Mouse (Mus musculus) embryo, embryonic 10 days (tissue): Measurements from ENCODE around the gene Ttll6.

Experiments
- DNase-seq: peaks from one replicate; pipeline ENCODE4 v3.0.0-alpha.2; 2015; ENCODE audit warnings: low spot score

The Ttll6 gene

GRCm38 (mm10) chr11:96168125-96168524, 34.5 kb downstream of the Ttll6 start:
- no peak for DNase-seq

- no peak for DNase-seq
Measured at GRCm38 (mm10) chr11:96169016-96169415, 35.4 kb downstream of the Ttll6 start.

GRCm38 (mm10) chr11:96170711-96171379, 37.3 kb downstream of the Ttll6 start:
- DNase-seq = peak; percentile 61

GRCm38 (mm10) chr11:96171601-96172000, 38.0 kb downstream of the Ttll6 start:
- no peak for DNase-seq

- DNase-seq = no peak
Measured at GRCm38 (mm10) chr11:96172511-96173287, 39.1 kb downstream of the Ttll6 start.

GRCm38 (mm10) chr11:96173288-96173840, 39.8 kb downstream of the Ttll6 start:
- no peak for DNase-seq

- no peak for DNase-seq
Measured at GRCm38 (mm10) chr11:96174881-96175280, 41.3 kb downstream of the Ttll6 start.

- no peak for DNase-seq
Measured at GRCm38 (mm10) chr11:96175511-96175910, 41.9 kb downstream of the Ttll6 start.

GRCm38 (mm10) chr11:96175951-96176530, 42.5 kb downstream of the Ttll6 start:
- no peak for DNase-seq

- DNase-seq = no peak
Measured at GRCm38 (mm10) chr11:96176841-96177240, 43.3 kb downstream of the Ttll6 start.

GRCm38 (mm10) chr11:96177546-96178174, 44.1 kb downstream of the Ttll6 start:
- no peak for DNase-seq

- no peak for DNase-seq
Measured at GRCm38 (mm10) chr11:96178356-96178755, 44.8 kb downstream of the Ttll6 start.

- DNase-seq = no peak
Measured at GRCm38 (mm10) chr11:96178911-96179503, 45.4 kb downstream of the Ttll6 start.

- DNase-seq = no peak
Measured at GRCm38 (mm10) chr11:96181061-96181460, 47.5 kb downstream of the Ttll6 start.

GRCm38 (mm10) chr11:96184233-96184632, 50.6 kb downstream of the Ttll6 start:
- DNase-seq = no peak

GRCm38 (mm10) chr11:96187321-96187720, 53.7 kb downstream of the Ttll6 start:
- no peak for DNase-seq

GRCm38 (mm10) chr11:96189810-96190522, 56.4 kb downstream of the Ttll6 start:
- DNase-seq = peak; percentile 68

GRCm38 (mm10) chr11:96191132-96191531, 57.5 kb downstream of the Ttll6 start:
- DNase-seq = no peak

- peak; percentile 63 for DNase-seq
Measured at GRCm38 (mm10) chr11:96193521-96194400, 60.2 kb downstream of the Ttll6 start, which contains the start of gene Hoxb13. Hoxb13 (plus strand) TSS chr11:96194316.

- DNase-seq = no peak
Measured at GRCm38 (mm10) chr11:96194401-96194710, 60.8 kb downstream of the Ttll6 start.
